Mouse (Mus musculus) hindbrain, postnatal 0 days (tissue): ENCODE measurements at regions not wholly inside any gene's neighbourhood (a gene's known extent, or its start where the extent isn't known, plus 50 kb on each side); places are given as distances from the start of the nearest gene placed in this dataset.

ENCODE experiments used
- ATAC-seq: fragments of 200-750 bp; cut with Nextera tagmentation; 2 replicates; pipeline ENCODE4 v1.8.0; 2017; ENCODE audit warnings: mild to moderate bottlenecking, moderate TSS enrichment, moderate library complexity
- DNase-seq: peaks from one replicate; pipeline ENCODE4 v3.0.0-alpha.2; 2015; ENCODE audit warnings: low spot score
- H3K27ac ChIP-seq: fragments of 300-500 bp; sonication (generic); 2 replicates; pipeline ENCODE4 v1.5.1; 2014; ENCODE audit warnings: mild to moderate bottlenecking
- H3K27me3 ChIP-seq: fragments of 300-500 bp; sonication (generic); 2 replicates; pipeline ENCODE4 v1.6.1; 2014; ENCODE audit warnings: low read length, mixed read lengths; ENCODE audit not compliant: insufficient read depth
- H3K36me3 ChIP-seq: fragments of 300-500 bp; sonication (generic); 2 replicates; pipeline ENCODE4 v1.6.1; 2014; ENCODE audit warnings: low read length, mixed read lengths; ENCODE audit not compliant: insufficient read depth
- H3K4me1 ChIP-seq: fragments of 300-500 bp; sonication (generic); 2 replicates; pipeline ENCODE4 v1.6.1; 2014; ENCODE audit warnings: antibody characterized with exemption, low read length, mixed read lengths; ENCODE audit not compliant: insufficient read depth
- H3K4me2 ChIP-seq: fragments of 300-500 bp; sonication (generic); 2 replicates; pipeline ENCODE4 v1.6.1; 2014; ENCODE audit warnings: low read depth, mild to moderate bottlenecking, low read length, moderate library complexity, mixed read lengths
- H3K4me3 ChIP-seq: fragments of 300-500 bp; sonication (generic); 2 replicates; pipeline ENCODE4 v1.5.1; 2014; ENCODE audit warnings: low read length
- H3K9ac ChIP-seq: fragments of 300-500 bp; sonication (generic); replicated peaks from 2 replicates; pipeline ENCODE4 v1.6.1; 2014; ENCODE audit warnings: mild to moderate bottlenecking, low read length, moderate library complexity, mixed read lengths
- H3K9me3 ChIP-seq: fragments of 300-500 bp; sonication (generic); 2 replicates; pipeline ENCODE4 v1.6.1; 2016; ENCODE audit warnings: low read length, mixed read lengths
- CTCF ChIP-seq: IDR thresholded peaks from 2 replicates; pipeline ENCODE4 v1.5.1; 2016; ENCODE audit warnings: antibody characterized with exemption, control low read depth, low read depth
- WGBS: fragments of 180-500 bp; shearing (Covaris S2); extraction: QIAGEN DNeasy Blood & Tissue Kit; methylation state at CpG from one replicate; pipeline ENCODE4 v1.1.7; 2014; 5-methylcytosine and 5-hydroxymethylcytosine counted together

GRCm38 (mm10) chr11:24448608-24449007 lies 370.8 kb downstream of the Bcl11a start:
- peak; percentile 12; the same call in 1 of the 2 replicates for TF ChIP-seq CTCF
- Histone ChIP-seq H3K4me1 (no peaks in the 10 kb centered on the region), H3K27me3 (no peaks in the 10 kb centered on the region), H3K27ac (no peak overlapping the region), H3K9ac (no peak overlapping the region), H3K36me3 (no peaks in the 10 kb centered on the region), H3K4me2 (no peak overlapping the region), H3K9me3 (no peaks in the 10 kb centered on the region), H3K4me3 (no peak overlapping the region)
- DNase-seq (no peak), ATAC-seq (no peak)
- WGBS, result 92% methylated on average over 1 of the region's 1 CpGs

DNA sequence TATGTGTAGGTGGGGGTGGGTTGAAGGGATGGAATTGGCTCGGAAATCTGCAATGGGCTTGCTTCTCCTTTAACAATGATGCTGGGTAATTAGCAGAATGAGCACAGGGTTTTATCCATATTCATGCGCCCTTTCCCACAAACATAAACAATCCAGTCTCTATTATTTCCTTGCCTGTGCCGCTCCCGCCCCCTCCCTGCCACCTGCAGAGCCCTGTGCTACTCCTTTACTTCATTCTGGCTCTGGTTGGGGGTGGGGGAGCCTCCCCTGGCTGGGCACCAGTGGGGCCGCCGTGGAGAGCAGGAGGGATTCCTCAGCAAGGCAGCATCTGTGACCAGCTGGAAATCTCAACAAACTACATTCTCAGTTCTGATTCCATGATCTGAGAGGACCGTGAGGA lies 374.4 kb downstream of the Bcl11a start:
- ATAC-seq (no peak), DNase-seq (no peak)
- Histone ChIP-seq H3K4me1 (no peaks in the 10 kb centered on the region), H3K36me3 (no peaks in the 10 kb centered on the region), H3K9ac (no peak overlapping the region), H3K4me3 (no peak overlapping the region), H3K4me2 (no peak overlapping the region), H3K27me3 (no peaks in the 10 kb centered on the region), H3K9me3 (no peaks in the 10 kb centered on the region), H3K27ac (no peak overlapping the region)
- 16% methylated on average over 7 of the region's 7 CpGs for WGBS
- TF ChIP-seq CTCF, result no peak

- no peak overlapping the region for H3K9ac ChIP-seq
- no peak for DNase-seq
- no peak overlapping the region for H3K4me2 ChIP-seq
- H3K4me3 ChIP-seq, result no peak overlapping the region
- no peaks in the 10 kb centered on the region for H3K9me3 ChIP-seq
- 64% methylated on average over 4 of the region's 4 CpGs for WGBS
- no peaks in the 10 kb centered on the region for H3K4me1 ChIP-seq
- H3K27me3 ChIP-seq, result no peaks in the 10 kb centered on the region
- H3K27ac ChIP-seq, result no peak overlapping the region
- ATAC-seq, result no peak
- no peaks in the 10 kb centered on the region for H3K36me3 ChIP-seq
- no peak for TF ChIP-seq CTCF
Observed at GRCm38 (mm10) chr11:24464642-24465041, 386.8 kb downstream of the Bcl11a start.

DNA sequence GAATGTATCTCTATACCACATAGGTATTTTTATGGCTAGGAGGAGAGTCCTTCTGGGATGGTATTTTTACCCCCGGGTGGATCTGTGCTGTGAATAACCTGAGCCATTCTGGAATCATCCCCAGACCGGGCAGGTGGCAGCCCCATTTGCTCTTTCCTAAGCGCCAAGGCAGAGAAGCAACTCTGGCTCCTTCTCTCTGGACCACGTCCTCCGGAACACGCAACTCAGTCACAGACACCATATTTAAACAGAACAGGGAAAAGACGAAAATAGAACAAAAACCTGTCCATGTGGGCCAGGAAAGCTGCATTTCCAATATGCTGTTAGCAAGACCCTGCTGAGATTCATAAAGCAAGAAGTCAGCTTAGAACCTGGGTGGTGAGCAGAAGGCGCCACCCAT lies 389.6 kb downstream of the Bcl11a start:
- Histone ChIP-seq H3K4me1 (no peaks in the 10 kb centered on the region), H3K9me3 (no peaks in the 10 kb centered on the region), H3K4me3 (no peak overlapping the region), H3K4me2 (no peak overlapping the region), H3K36me3 (no peaks in the 10 kb centered on the region), H3K27me3 (no peaks in the 10 kb centered on the region), H3K9ac (no peak overlapping the region), H3K27ac (no peak overlapping the region)
- no peak for DNase-seq
- 93% methylated on average over 8 of the region's 8 CpGs for WGBS
- no peak for TF ChIP-seq CTCF
- ATAC-seq, result no peak

DNA sequence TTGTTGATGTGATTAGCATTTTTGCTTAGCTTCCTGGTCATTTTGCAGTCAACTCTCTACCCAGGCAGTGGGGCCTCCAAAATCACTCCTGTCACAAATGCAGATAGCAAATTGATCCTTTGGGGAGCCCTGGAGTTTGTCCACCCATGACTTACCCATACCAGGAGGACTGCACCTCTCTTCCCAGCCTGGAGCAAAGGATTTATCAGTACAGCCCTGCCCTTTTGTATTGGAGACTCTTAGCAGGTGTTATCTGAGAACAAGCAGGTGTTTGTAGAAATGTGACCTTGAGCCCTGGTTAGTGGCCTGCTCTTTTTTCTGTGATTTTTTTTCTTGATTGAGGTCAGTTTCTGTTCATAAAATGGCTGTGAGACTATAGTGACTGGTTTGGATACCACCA lies 392.6 kb downstream of the Bcl11a start:
- H3K27me3 ChIP-seq, result no peaks in the 10 kb centered on the region
- no peak for TF ChIP-seq CTCF

GRCm38 (mm10) chr11:24472617-24473367 lies 394.9 kb downstream of the Bcl11a start:
- DNase-seq (no peak), ATAC-seq (no peak)
- Histone ChIP-seq H3K9me3 (no peaks in the 10 kb centered on the region), H3K9ac (no peak overlapping the region), H3K4me1 (no peaks in the 10 kb centered on the region), H3K27ac (no peak overlapping the region), H3K36me3 (no peaks in the 10 kb centered on the region), H3K4me2 (no peak overlapping the region), H3K27me3 (no peaks in the 10 kb centered on the region), H3K4me3 (no peak overlapping the region)
- no peak for TF ChIP-seq CTCF
- WGBS, result 83% methylated on average over 8 of the region's 8 CpGs

More for the DNA sequence above, 392.6 kb downstream of the Bcl11a start:
- no peak for DNase-seq
- H3K27ac ChIP-seq, result no peak overlapping the region
- H3K4me2 ChIP-seq, result no peak overlapping the region
- ATAC-seq, result no peak
- no peaks in the 10 kb centered on the region for H3K4me1 ChIP-seq
- H3K9me3 ChIP-seq, result no peaks in the 10 kb centered on the region
- H3K9ac ChIP-seq, result no peak overlapping the region
- H3K36me3 ChIP-seq, result no peaks in the 10 kb centered on the region
- no peak overlapping the region for H3K4me3 ChIP-seq

DNA sequence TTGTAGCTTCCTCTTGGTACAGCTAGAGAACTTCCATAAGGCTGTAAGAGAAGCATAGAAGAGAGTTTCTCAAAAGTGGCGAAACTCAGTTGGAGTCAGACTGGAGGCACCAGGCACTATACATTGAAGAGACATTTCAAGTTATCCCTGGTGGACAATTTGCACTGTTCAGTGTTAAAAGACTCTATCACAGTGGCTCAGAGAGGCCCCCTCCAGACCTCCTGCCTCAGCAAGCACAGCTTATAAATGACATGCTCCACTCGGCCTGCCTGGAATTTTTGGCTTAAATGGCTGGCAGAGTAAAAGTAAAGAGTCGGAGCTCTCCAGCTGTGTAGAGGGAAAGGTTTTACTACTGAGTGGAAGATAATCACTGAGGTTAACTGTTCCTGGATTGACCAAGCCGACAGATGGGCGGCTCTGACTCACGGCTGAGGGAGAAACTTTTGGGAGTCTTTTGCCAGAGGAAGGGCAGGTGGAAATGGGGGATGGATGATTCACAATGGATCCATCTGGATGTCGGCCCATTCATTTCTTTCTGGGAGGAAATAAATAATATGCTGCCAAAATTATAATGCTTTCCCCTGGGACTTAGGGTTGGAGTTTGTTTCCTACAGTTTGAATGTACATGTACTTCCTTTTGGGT lies 395.6 kb downstream of the Bcl11a start:
- Histone ChIP-seq H3K9me3 (no peaks in the 10 kb centered on the region), H3K36me3 (no peaks in the 10 kb centered on the region), H3K4me2 (no peak overlapping the region), H3K4me3 (no peak overlapping the region), H3K9ac (no peak overlapping the region), H3K4me1 (no peaks in the 10 kb centered on the region), H3K27ac (no peak overlapping the region), H3K27me3 (no peaks in the 10 kb centered on the region)
- DNase-seq (peak; percentile 25), ATAC-seq (peak; percentile 29; the same call in 1 of the 2 replicates)
- WGBS, result 47% methylated on average over 7 of the region's 7 CpGs
- TF ChIP-seq CTCF, result no peak
